Mouse (Mus musculus) erythroblast, embryonic 14.5 days (primary cell): Measurements from ENCODE around the gene Aplp1.

Experiments used
- GATA1 ChIP-seq: IDR thresholded peaks from 2 replicates; pipeline ENCODE4 v1.6.1; 2012; ENCODE audit warnings: low read length, inconsistent platforms, mixed read lengths
- TAL1 ChIP-seq: IDR thresholded peaks from 3 replicates; pipeline ENCODE4 v1.6.1; 2012; ENCODE audit warnings: low read length, inconsistent platforms, mixed read lengths

DNA sequence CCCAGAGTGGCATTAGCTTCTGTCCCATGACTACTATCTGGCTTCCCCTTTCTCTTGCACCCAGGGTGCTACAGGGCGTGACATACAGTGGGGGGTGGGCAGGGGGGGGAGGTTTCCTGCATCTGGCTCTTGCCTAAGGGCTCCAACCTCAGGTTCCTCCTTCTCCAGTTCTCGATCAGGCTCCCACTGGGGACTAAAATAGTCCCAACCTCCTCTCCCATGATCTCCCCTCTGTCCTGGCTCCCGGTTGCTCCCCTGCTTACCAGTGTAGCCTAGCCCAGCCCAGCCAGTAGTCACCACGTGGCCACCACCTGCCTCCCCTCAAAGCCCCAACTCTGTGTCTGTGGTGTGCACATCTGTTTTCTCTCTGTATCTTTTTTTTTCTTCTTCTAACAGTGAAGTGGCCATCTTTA lies 32.6 kb downstream of the Aplp1 start:
- TF ChIP-seq GATA1, result no peak
- no peak for TF ChIP-seq TAL1
